Mouse (Mus musculus): ENCODE measurements around the gene Nup107. TPM values are rescaled to one million over a fixed set of nuclear protein-coding genes. Genes with fewer than 3 reads are reported as not detected.

Nup107 gene
- polyA plus RNA-seq, 1 experiment = 134 TPM

DNA sequence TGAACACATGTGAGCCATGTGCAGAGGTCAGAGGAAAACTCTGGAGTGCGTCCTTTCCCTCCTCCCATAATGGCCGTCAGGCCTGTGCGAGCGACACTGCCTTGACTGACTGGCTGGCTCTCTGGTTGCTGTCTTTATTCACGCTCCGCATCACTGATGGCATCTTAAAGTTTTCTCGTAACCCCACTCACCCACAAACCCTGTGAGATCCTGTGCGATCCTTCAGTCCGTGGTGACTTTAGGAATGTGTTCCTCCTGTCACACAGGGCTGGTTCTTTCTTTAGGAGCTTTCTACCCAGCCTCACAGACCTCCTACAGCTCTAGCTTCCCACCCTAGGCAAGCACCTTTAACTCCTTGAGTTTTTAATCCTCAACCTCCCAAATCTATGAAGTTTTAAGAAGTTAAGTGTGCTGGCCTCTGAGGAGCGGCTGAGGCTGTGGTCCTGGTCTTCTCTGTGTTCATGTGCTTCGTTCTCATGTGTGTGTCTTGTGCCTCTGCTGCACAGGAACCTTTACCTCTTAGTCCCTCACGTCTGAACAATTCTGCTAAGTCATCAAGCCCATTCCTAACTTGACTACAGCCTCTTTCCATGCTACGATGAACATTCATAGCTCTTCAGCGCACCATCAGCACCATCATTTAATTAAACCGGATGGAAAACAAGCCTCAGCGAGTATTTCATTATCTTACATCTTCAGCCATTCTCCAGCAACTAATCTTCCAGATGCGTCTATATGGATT is 20.0 kb downstream of the Nup107 start:
- H3K36me3 ChIP-seq (ENCODE audit: control insufficient read depth, insufficient read depth, low read length, poor library complexity, severe bottlenecking) = peaks cover 57% of the 10 kb centered on the region
- H3K27ac ChIP-seq (ENCODE audit: insufficient read depth, low read length) = no peak overlapping the region
- no peak overlapping the region for H3K4me3 ChIP-seq (ENCODE audit: low read depth, low read length)
- H3K9ac ChIP-seq (ENCODE audit: low read depth, poor library complexity, severe bottlenecking) = no peak overlapping the region
- no peaks in the 10 kb centered on the region for H3K9me3 ChIP-seq (replicated peaks; ENCODE audit: control insufficient read depth, insufficient read depth, low read length, poor library complexity, severe bottlenecking)
- H3K27me3 ChIP-seq (ENCODE audit: control insufficient read depth, insufficient read depth, low read length, poor library complexity, severe bottlenecking) = no peaks in the 10 kb centered on the region
- no peak for TF ChIP-seq CTCF (IDR thresholded peaks at IDR 0.05; ENCODE audit: low read depth, low read length)
- no peak for TF ChIP-seq POLR2A (IDR thresholded peaks at IDR 0.05; ENCODE audit: insufficient read depth, low read length)
- no peak for TF ChIP-seq EP300 (IDR thresholded peaks at IDR 0.05; ENCODE audit: insufficient read depth, low read depth, low read length)
- H3K4me1 ChIP-seq (ENCODE audit: control insufficient read depth, insufficient read depth, low read length) = no peaks in the 10 kb centered on the region

DNA sequence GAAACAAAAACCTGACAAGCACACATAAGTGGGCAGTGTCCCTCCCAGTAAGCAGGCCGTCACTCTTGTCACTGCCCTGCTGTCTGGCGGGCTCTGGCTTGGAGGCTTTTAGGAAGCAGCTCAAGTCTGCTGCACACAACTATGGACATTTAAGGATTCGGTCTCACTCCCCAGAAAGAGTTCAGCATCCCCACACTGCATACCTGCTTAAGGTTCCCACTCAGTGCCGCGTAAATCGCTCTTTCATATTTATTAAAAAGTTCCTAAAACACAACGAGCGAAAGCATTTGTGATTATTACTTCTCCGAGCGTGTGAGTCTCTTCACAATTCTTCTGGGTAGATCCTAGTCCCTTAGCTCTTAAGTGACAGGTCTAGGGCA is 21.4 kb downstream of the Nup107 start:
- TF ChIP-seq CTCF (IDR thresholded peaks at IDR 0.05; ENCODE audit: low read depth, low read length) = no peak
- H3K36me3 ChIP-seq (ENCODE audit: control insufficient read depth, insufficient read depth, low read length, poor library complexity, severe bottlenecking) = peaks cover 55% of the 10 kb centered on the region
- H3K9ac ChIP-seq (ENCODE audit: low read depth, poor library complexity, severe bottlenecking) = no peak overlapping the region

DNA sequence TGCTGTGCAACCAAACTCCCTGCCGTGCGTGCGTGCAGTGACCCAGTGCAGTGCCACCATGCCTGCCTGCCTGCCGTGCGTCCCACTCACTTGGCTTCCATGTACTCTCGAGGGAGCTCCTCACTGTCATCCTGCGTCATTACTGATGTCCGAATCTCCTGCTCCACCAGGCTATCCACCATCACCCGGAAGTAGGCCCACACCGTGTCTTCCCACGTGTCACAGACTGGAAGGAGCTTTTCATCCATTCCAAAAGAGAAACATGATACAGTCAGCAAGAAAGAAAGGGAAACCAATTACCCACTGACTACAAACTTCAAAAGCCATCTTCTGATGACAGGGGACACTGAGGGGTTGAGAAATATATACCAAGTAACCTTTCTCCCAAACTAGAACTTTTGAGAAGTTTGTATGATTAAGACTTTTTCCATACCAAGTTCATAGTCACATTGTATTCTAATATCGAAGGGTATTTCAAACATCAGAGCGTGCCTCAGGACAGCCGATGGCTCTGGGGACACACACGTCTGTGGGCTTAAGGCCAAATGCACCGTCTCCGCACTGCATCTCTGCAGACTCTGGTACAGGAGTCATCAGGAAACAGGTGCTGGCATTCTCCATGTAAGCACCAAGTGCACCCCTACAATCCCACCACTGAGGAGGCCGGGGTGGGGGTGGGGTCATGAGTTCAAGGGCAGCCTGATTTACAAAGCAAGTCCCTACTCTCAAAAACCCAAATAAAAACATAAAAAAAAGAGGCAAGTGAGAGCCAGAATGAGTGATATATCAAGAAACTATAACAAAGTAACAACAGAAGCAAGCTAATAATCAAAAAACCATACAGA is 22.0 kb downstream of the Nup107 start:
- H3K4me3 ChIP-seq (ENCODE audit: low read depth, low read length) = no peak overlapping the region
- no peaks in the 10 kb centered on the region for H3K4me1 ChIP-seq (ENCODE audit: control insufficient read depth, insufficient read depth, low read length)
- no peaks in the 10 kb centered on the region for H3K27me3 ChIP-seq (ENCODE audit: control insufficient read depth, insufficient read depth, low read length, poor library complexity, severe bottlenecking)
- no peaks in the 10 kb centered on the region for H3K9me3 ChIP-seq (replicated peaks; ENCODE audit: control insufficient read depth, insufficient read depth, low read length, poor library complexity, severe bottlenecking)
- H3K27ac ChIP-seq (ENCODE audit: insufficient read depth, low read length) = no peak overlapping the region
- no peak overlapping the region for H3K9ac ChIP-seq (ENCODE audit: low read depth, poor library complexity, severe bottlenecking)
- peaks cover 60% of the 10 kb centered on the region for H3K36me3 ChIP-seq (ENCODE audit: control insufficient read depth, insufficient read depth, low read length, poor library complexity, severe bottlenecking)
- TF ChIP-seq POLR2A (IDR thresholded peaks at IDR 0.05; ENCODE audit: insufficient read depth, low read length) = no peak
- no peak for TF ChIP-seq CTCF (IDR thresholded peaks at IDR 0.05; ENCODE audit: low read depth, low read length)
- no peak for TF ChIP-seq EP300 (IDR thresholded peaks at IDR 0.05; ENCODE audit: insufficient read depth, low read depth, low read length)

More for the DNA sequence above, 21.4 kb downstream of the Nup107 start:
- Histone ChIP-seq H3K4me1 (ENCODE audit: control insufficient read depth, insufficient read depth, low read length) (no peaks in the 10 kb centered on the region), H3K27ac (ENCODE audit: insufficient read depth, low read length) (no peak overlapping the region), H3K4me3 (ENCODE audit: low read depth, low read length) (no peak overlapping the region), H3K9me3 (replicated peaks; ENCODE audit: control insufficient read depth, insufficient read depth, low read length, poor library complexity, severe bottlenecking) (no peaks in the 10 kb centered on the region), H3K27me3 (ENCODE audit: control insufficient read depth, insufficient read depth, low read length, poor library complexity, severe bottlenecking) (no peaks in the 10 kb centered on the region)

- Histone ChIP-seq H3K36me3 (ENCODE audit: control insufficient read depth, insufficient read depth, low read length, poor library complexity, severe bottlenecking) (peaks cover 62% of the 10 kb centered on the region), H3K4me3 (ENCODE audit: low read depth, low read length) (no peak overlapping the region), H3K9me3 (replicated peaks; ENCODE audit: control insufficient read depth, insufficient read depth, low read length, poor library complexity, severe bottlenecking) (no peaks in the 10 kb centered on the region), H3K9ac (ENCODE audit: low read depth, poor library complexity, severe bottlenecking) (no peak overlapping the region), H3K27ac (ENCODE audit: insufficient read depth, low read length) (no peak overlapping the region), H3K27me3 (ENCODE audit: control insufficient read depth, insufficient read depth, low read length, poor library complexity, severe bottlenecking) (no peaks in the 10 kb centered on the region), H3K4me1 (ENCODE audit: control insufficient read depth, insufficient read depth, low read length) (no peaks in the 10 kb centered on the region)
- TF ChIP-seq EP300 (IDR thresholded peaks at IDR 0.05; ENCODE audit: insufficient read depth, low read depth, low read length) (no peak), CTCF (IDR thresholded peaks at IDR 0.05; ENCODE audit: low read depth, low read length) (no peak), POLR2A (IDR thresholded peaks at IDR 0.05; ENCODE audit: insufficient read depth, low read length) (no peak)
Observed at GRCm38 (mm10) chr10:117769541-117770285, 22.8 kb downstream of the Nup107 start.

- no peaks in the 10 kb centered on the region for H3K4me1 ChIP-seq (ENCODE audit: control insufficient read depth, insufficient read depth, low read length)
- no peak overlapping the region for H3K27ac ChIP-seq (ENCODE audit: insufficient read depth, low read length)
- no peak overlapping the region for H3K4me3 ChIP-seq (ENCODE audit: low read depth, low read length)
- H3K9ac ChIP-seq (ENCODE audit: low read depth, poor library complexity, severe bottlenecking) = no peak overlapping the region
- H3K36me3 ChIP-seq (ENCODE audit: control insufficient read depth, insufficient read depth, low read length, poor library complexity, severe bottlenecking) = peaks cover 62% of the 10 kb centered on the region
- no peaks in the 10 kb centered on the region for H3K9me3 ChIP-seq (replicated peaks; ENCODE audit: control insufficient read depth, insufficient read depth, low read length, poor library complexity, severe bottlenecking)
- H3K27me3 ChIP-seq (ENCODE audit: control insufficient read depth, insufficient read depth, low read length, poor library complexity, severe bottlenecking) = no peaks in the 10 kb centered on the region
- TF ChIP-seq CTCF (IDR thresholded peaks at IDR 0.05; ENCODE audit: low read depth, low read length) (no peak), EP300 (IDR thresholded peaks at IDR 0.05; ENCODE audit: insufficient read depth, low read depth, low read length) (no peak), POLR2A (IDR thresholded peaks at IDR 0.05; ENCODE audit: insufficient read depth, low read length) (no peak)
Observed at GRCm38 (mm10) chr10:117768141-117768440, 24.4 kb downstream of the Nup107 start.
